Mouse (Mus musculus): ENCODE measurements at regions not wholly inside any gene's neighbourhood (a gene's known extent, or its start where the extent isn't known, plus 50 kb on each side); places are given as distances from the start of the nearest gene placed in this dataset.

DNA sequence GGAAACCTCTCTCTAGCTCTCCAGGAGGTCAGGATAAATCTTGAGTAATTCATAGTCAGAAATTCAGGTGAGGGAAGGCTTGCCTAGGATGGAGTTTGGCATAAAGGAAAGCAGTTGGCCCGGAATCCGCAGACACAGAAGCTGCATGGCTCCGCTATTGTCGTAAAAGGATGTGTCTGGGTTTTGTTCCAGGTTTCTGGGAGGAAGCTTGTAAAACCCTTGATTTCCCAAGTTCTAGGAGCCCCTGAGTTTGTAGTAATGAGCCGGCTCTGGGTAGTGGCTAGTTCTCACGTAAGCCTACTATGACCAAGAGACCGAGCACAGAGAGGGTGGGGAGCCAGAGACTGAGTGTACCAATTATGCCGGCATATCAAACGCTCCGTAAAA, 52.7 kb upstream of the Gm21915 start:
- TF ChIP-seq CTCF (IDR thresholded peaks at IDR 0.05; ENCODE audit: borderline replicate concordance, insufficient read depth, low read depth, low read length) (no peak), POLR2A (IDR thresholded peaks at IDR 0.05; ENCODE audit: borderline replicate concordance, insufficient read depth, low read length) (no peak)
- H3K4me1 ChIP-seq (ENCODE audit: control insufficient read depth, insufficient read depth, low read length): no peaks in the 10 kb centered on the region; the same call in 1 of the 2 replicates
- H3K27ac ChIP-seq (ENCODE audit: insufficient read depth, low read length): no peak overlapping the region
- WGBS: 33% methylated on average over 10 of the region's 10 CpGs
- no peaks in the 10 kb centered on the region for H3K27me3 ChIP-seq (ENCODE audit: control insufficient read depth, insufficient read depth, low read length)
- DNase-seq: peak; percentile 26 to 40
- peak overlapping the region; percentile 22 for H3K4me3 ChIP-seq (replicated peaks; ENCODE audit: insufficient read depth, low read depth, low read length)

DNA sequence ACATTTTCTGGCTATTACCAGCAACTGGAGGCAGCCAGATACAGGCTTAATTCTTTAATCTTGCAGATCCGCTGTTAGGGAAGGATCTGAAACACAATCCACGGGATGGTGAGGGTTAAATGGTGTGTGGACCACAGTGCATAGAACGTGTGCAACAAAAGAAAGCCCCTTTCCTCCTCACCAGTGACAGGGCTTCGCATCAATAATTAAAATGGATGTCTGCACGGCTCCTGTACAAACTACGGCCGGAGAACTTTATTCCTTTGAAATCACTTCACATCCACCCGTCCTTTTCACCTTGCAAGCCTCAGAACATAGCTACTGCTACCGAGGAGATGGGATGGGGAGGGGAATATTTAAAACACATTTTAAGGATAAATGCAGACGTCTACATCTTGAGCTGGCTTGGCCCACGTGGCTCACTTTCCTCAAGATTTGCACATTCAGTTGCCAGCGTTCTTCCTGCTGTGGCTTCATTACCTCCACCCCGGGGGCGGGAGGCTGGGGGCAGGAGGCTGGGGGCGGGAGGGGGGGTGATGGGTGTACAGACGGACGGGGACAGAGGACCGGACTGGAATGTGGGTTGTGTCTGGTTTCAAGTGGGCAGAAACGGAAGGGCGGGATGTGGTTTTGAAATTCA, 53.3 kb upstream of the Gm21915 start:
- no peak for TF ChIP-seq CTCF (IDR thresholded peaks at IDR 0.05; ENCODE audit: borderline replicate concordance, insufficient read depth, low read depth, low read length)
- no peak for TF ChIP-seq POLR2A (IDR thresholded peaks at IDR 0.05; ENCODE audit: borderline replicate concordance, insufficient read depth, low read length)
- WGBS: 14% methylated on average over 20 of the region's 20 CpGs
- no peaks in the 10 kb centered on the region; the same call in 1 of the 2 replicates for H3K4me1 ChIP-seq (ENCODE audit: control insufficient read depth, insufficient read depth, low read length)
- no peak overlapping the region for H3K4me3 ChIP-seq (replicated peaks; ENCODE audit: insufficient read depth, low read depth, low read length)
- H3K27me3 ChIP-seq (ENCODE audit: control insufficient read depth, insufficient read depth, low read length): no peaks in the 10 kb centered on the region
- no peak overlapping the region for H3K27ac ChIP-seq (ENCODE audit: insufficient read depth, low read length)
- peak in 1 of 2 experiments; percentile 48 for DNase-seq

DNA sequence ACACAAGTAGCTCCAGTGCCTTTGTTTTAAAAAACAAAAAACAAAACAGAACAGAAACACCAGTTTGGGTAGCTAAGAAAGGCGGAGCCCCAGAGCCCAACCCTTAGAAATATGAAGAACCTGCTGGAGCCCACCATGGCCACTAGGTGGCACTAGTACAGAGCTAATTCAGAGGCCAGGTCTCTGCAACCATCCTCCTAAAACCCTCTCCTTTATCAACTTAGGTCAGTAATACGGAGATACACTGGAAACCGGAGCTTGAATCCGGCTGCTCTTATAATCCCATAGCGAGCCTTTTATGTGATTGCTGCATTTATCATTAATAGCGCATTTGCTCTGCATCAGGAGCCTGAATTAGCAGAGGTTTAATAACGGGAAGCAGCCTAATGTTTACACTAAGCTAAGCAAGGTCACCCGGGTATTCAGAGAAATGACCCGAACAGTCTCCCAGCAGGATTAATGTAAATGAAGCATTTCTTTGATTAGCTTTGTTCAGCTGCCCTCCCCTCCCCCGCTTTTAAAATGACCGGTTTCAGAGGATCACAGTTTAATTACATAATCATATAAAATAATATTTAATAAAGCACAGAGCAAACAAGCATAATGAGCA, 53.9 kb upstream of the Gm21915 start:
- H3K27ac ChIP-seq (ENCODE audit: insufficient read depth, low read length): no peak overlapping the region
- DNase-seq: peak; percentile 82 to 85
- no peaks in the 10 kb centered on the region; the same call in 1 of the 2 replicates for H3K4me1 ChIP-seq (ENCODE audit: control insufficient read depth, insufficient read depth, low read length)
- no peaks in the 10 kb centered on the region for H3K27me3 ChIP-seq (ENCODE audit: control insufficient read depth, insufficient read depth, low read length)
- 5% methylated on average over 11 of the region's 11 CpGs for WGBS
- H3K4me3 ChIP-seq (replicated peaks; ENCODE audit: insufficient read depth, low read depth, low read length): peak overlapping the region; percentile 3
- TF ChIP-seq CTCF (IDR thresholded peaks at IDR 0.05; ENCODE audit: borderline replicate concordance, insufficient read depth, low read depth, low read length) (peak; percentile 78; the same call in 1 of the 2 replicates), POLR2A (IDR thresholded peaks at IDR 0.05; ENCODE audit: borderline replicate concordance, insufficient read depth, low read length) (peak; percentile 42; the same call in 1 of the 2 replicates)

DNA sequence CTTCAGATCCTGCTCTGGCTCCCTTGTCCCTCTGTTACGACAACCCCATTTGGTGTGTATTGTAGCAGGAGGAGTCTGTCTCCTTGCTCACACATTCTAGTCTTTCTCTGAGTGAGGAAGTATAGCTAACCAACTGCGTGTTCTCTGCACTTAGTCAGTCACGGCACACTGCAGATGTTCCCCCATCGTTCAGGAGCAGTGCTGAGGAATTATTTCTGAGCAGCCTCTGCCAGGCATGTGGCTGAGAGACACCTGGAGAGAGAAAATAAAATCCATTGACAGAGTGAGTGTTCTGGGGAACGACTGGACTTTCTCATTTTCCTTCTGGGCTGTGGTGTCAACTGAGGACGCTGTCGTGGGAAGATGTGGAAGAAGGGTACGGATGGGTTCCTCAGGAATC, 54.5 kb upstream of the Gm21915 start:
- Histone ChIP-seq H3K4me3 (replicated peaks; ENCODE audit: insufficient read depth, low read depth, low read length) (no peak overlapping the region), H3K4me1 (ENCODE audit: control insufficient read depth, insufficient read depth, low read length) (no peaks in the 10 kb centered on the region; the same call in 1 of the 2 replicates), H3K27me3 (ENCODE audit: control insufficient read depth, insufficient read depth, low read length) (no peaks in the 10 kb centered on the region), H3K27ac (ENCODE audit: insufficient read depth, low read length) (no peak overlapping the region)
- DNase-seq: no peak
- TF ChIP-seq POLR2A (IDR thresholded peaks at IDR 0.05; ENCODE audit: borderline replicate concordance, insufficient read depth, low read length): no peak
- TF ChIP-seq CTCF (IDR thresholded peaks at IDR 0.05; ENCODE audit: borderline replicate concordance, insufficient read depth, low read depth, low read length): no peak
- 35% methylated on average over 8 of the region's 8 CpGs for WGBS

DNA sequence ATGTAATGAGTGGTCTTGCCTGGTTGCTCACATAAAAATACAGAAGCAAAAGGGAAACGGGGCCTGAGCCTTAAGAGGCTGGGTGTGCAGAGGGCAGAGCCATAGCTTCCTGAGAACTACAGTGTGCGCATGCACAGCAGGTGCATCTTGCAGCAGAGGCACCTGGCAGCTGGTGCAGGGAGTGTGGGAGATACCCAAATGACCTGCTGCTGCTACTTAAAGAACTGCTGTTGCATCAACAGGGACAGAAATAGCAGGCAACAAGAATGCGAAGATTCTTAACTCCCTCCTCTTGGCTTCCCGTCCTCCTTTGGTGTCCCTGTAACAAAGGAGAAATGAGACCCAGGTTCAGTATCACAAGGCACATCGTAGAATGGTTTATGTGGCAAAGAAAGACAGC, 56.3 kb upstream of the Gm21915 start:
- Histone ChIP-seq H3K27ac (ENCODE audit: insufficient read depth, low read length) (no peak overlapping the region), H3K4me3 (replicated peaks; ENCODE audit: insufficient read depth, low read depth, low read length) (no peak overlapping the region), H3K4me1 (ENCODE audit: control insufficient read depth, insufficient read depth, low read length) (no peaks in the 10 kb centered on the region; the same call in 1 of the 2 replicates), H3K27me3 (ENCODE audit: control insufficient read depth, insufficient read depth, low read length) (no peaks in the 10 kb centered on the region)
- no peak for TF ChIP-seq POLR2A (IDR thresholded peaks at IDR 0.05; ENCODE audit: borderline replicate concordance, insufficient read depth, low read length)
- TF ChIP-seq CTCF (IDR thresholded peaks at IDR 0.05; ENCODE audit: borderline replicate concordance, insufficient read depth, low read depth, low read length): no peak
- no peak for DNase-seq
- WGBS: 68% methylated on average over 5 of the region's 5 CpGs

DNA sequence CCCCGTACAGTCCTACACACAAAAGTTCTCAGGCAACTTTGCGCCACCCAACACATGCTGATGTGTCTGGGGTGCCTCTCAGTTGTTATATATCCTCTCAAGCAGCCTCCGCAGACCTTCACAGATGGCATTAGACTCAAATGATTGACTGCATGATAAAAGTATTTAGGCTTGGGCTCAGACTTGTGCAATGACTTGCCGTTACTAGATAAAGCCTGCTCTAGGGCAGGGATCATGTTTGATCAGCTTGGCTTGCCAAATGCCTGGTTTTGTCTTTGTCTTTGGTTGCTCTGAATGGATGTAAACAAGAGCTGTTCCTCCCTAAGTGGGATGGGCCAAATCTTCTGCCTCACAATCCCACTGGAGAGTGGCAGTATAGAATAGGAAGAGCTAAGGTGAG, 57.2 kb upstream of the Gm21915 start:
- Histone ChIP-seq H3K4me1 (ENCODE audit: control insufficient read depth, insufficient read depth, low read length) (no peaks in the 10 kb centered on the region; the same call in 1 of the 2 replicates), H3K4me3 (replicated peaks; ENCODE audit: insufficient read depth, low read depth, low read length) (no peak overlapping the region), H3K27ac (ENCODE audit: insufficient read depth, low read length) (no peak overlapping the region), H3K27me3 (ENCODE audit: control insufficient read depth, insufficient read depth, low read length) (no peaks in the 10 kb centered on the region)
- WGBS: 81% methylated on average over 4 of the region's 4 CpGs
- no peak for DNase-seq
- TF ChIP-seq POLR2A (IDR thresholded peaks at IDR 0.05; ENCODE audit: borderline replicate concordance, insufficient read depth, low read length) (no peak), CTCF (IDR thresholded peaks at IDR 0.05; ENCODE audit: borderline replicate concordance, insufficient read depth, low read depth, low read length) (no peak)

DNA sequence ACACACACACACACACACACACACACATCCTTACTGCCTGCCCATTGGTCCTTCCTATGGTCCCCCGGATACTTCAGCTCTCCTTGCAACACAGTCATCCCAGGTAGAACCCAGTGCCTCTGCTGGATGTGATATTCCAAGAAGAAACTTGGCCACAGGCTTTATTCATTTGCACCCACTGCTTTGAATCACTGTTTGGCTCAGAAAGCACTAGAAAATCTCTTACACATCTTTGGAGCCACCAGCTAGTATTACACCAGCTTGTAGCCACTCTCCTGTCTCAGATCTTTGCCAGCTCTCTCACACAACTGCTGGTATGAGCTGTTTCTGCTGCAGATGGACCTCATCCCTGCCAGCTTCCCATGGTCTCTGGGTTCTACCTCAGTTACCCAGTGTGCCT, 57.7 kb upstream of the Gm21915 start:
- TF ChIP-seq POLR2A (IDR thresholded peaks at IDR 0.05; ENCODE audit: borderline replicate concordance, insufficient read depth, low read length) (no peak), CTCF (IDR thresholded peaks at IDR 0.05; ENCODE audit: borderline replicate concordance, insufficient read depth, low read depth, low read length) (no peak)
- 87% methylated on average over 1 of the region's 1 CpGs for WGBS
- no peak for DNase-seq
- Histone ChIP-seq H3K4me3 (replicated peaks; ENCODE audit: insufficient read depth, low read depth, low read length) (no peak overlapping the region), H3K27me3 (ENCODE audit: control insufficient read depth, insufficient read depth, low read length) (no peaks in the 10 kb centered on the region), H3K4me1 (ENCODE audit: control insufficient read depth, insufficient read depth, low read length) (no peaks in the 10 kb centered on the region; the same call in 1 of the 2 replicates), H3K27ac (ENCODE audit: insufficient read depth, low read length) (no peak overlapping the region)

DNA sequence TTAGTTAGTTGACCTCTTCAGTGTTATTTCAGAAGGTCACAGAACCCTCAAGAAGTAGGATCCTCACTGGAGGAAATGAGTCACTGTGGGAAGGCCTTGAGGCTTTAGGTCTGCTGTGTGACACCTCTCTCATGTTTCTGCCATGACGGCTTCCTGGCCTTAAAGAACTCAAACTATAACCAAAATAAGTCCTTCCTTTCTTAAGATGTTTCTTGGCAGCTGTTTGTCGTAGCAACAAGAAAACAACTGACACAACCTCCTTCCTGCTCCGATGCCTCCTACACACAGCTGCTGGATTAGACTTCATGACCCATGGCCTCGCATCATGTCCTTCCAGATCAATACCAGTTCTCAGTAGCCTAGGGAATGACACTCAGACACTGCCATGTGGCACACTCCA, 58.1 kb upstream of the Gm21915 start:
- Histone ChIP-seq H3K4me3 (replicated peaks; ENCODE audit: insufficient read depth, low read depth, low read length) (no peak overlapping the region), H3K27ac (ENCODE audit: insufficient read depth, low read length) (no peak overlapping the region), H3K4me1 (ENCODE audit: control insufficient read depth, insufficient read depth, low read length) (no peaks in the 10 kb centered on the region; the same call in 1 of the 2 replicates), H3K27me3 (ENCODE audit: control insufficient read depth, insufficient read depth, low read length) (no peaks in the 10 kb centered on the region)
- TF ChIP-seq CTCF (IDR thresholded peaks at IDR 0.05; ENCODE audit: borderline replicate concordance, insufficient read depth, low read depth, low read length): no peak
- TF ChIP-seq POLR2A (IDR thresholded peaks at IDR 0.05; ENCODE audit: borderline replicate concordance, insufficient read depth, low read length): no peak
- WGBS: 90% methylated on average over 4 of the region's 4 CpGs
- no peak for DNase-seq
